Mouse (Mus musculus): Measurements from ENCODE around the gene Gbe1.

The Gbe1 gene

GRCm38 (mm10) chr16:70313886-70314577 lies at the start of gene Gbe1:
Gene Gbe1, plus strand, starts transcription at chr16:70313949.
- peak; percentile 87 for DNase-seq

GRCm38 (mm10) chr16:70310691-70311090 lies 3.1 kb upstream of the Gbe1 start:
- DNase-seq, result no peak

DNA sequence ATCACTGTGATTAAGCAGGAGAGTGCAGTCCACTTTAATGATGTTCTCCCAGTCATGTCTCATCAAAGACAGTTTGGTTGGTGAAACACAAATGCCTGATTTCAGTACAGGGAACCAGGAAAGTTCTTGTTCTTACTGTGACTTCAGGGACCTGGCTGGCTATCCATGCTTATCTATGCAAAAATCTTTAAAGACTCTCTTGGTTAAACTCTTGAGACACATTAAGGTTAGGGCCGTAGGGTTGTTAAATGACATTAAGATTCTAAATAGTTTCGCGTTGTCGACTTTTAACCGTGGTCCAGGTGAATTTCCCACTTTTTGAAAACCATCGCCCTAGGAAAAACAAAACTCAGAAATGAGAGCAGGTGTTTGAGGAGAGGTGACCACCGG lies 258 bp upstream of the Gbe1 start:
- no peak for DNase-seq

DNA sequence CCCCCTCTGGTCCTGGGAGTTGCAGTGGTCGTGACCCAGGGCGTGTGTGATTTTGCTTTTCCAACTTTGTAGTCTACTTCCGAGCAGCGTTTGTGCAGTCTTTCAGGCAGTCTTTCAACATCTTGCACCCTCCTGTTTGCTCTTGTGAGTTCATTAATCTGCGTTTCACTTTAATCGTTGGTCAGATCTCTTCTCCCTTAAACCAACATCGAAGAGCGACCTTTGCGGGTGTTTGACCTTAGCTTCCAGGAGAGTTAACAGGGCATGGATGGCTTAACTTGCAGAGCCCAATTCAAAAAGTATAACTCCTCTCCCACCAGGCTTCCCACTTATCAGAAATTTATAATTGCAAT lies 805 bp downstream of the Gbe1 start:
- DNase-seq, result no peak

DNA sequence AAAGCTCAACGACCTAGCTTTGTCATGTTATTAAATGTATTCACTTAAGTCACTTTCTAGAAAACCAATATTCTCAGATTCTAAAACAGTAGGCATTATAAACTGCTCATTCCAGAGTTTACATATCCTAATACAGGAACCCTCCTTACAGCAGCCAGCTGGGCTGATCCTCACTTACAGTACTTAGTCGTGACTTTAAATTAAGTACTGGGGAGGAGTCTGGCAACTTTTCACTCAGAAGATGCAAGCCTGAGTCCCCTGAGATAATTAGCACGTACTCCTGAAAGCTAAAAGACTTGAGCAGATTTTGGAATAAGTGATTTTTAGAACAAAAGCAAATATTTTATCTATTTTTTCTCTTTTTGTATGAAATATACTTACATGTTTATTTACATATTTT lies 1.5 kb downstream of the Gbe1 start:
- DNase-seq, result no peak

DNA sequence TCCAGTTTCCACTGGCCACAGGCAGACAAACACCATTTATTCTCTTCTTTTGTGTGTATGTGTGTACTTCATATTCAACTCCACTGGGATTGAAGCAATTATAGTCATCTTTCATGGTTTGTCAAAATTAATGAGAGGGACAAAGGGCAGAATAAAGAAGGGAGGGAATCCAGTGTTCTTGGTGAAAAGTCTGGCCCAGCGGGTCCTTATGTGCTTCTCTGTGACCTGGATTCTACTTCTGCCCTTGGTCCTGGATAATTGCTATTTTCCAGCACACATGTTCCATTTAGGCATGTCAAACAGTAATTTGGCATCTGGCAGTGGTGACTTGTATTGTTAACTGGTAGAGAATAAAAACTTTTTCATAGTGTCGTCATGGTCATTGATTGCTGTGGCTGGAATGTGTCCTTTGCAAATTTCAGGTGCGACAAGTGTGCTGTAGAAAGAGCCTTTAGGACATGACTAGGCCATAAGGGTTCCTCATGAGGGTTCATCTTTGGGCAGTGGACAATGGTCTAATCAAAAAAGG lies 2.2 kb downstream of the Gbe1 start:
- DNase-seq, result no peak

DNA sequence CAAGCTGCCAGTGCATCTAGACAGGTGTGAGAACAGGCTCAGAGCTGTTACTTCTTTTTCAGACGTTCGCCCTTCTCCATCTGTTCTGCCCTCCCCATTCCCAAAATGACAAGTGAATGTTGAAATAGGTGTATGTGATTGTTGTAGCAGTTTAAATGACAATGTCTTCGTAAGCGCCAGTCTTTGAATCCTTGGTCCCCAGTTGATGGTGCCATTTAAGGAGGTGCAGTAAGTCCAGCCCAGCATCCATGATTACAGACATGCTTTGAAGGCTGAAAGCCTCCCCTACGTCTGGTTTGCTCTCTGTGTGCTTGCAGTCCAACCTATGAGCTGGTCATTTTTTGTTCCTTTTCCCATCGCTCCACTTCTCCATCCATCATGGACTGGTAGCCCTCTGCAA lies 5.6 kb downstream of the Gbe1 start:
- DNase-seq, result no peak

GRCm38 (mm10) chr16:70320612-70321280 lies 7.0 kb downstream of the Gbe1 start:
- no peak for DNase-seq

- DNase-seq, result no peak
These were observed 12.7 kb downstream of the Gbe1 start for GRCm38 (mm10) chr16:70326339-70326948.

DNA sequence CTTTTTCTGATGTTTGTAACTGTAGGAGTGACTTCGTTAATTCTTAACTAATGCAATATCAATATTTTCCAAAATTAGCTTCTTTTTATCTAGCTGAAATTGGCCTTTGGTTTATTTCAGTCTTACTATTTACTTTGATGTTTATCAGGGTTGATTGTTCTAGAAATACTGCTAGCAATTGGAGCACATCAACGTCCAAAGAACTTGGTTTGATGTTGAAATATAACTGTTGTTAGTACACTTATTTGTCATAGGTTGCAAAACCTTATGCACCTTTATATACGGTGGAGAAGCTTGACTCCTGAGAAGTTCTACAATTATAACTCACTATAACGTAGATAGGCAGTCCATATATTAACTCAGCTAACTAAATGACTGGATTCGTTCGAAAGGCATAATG lies 14.8 kb downstream of the Gbe1 start:
- no peak for DNase-seq

DNA sequence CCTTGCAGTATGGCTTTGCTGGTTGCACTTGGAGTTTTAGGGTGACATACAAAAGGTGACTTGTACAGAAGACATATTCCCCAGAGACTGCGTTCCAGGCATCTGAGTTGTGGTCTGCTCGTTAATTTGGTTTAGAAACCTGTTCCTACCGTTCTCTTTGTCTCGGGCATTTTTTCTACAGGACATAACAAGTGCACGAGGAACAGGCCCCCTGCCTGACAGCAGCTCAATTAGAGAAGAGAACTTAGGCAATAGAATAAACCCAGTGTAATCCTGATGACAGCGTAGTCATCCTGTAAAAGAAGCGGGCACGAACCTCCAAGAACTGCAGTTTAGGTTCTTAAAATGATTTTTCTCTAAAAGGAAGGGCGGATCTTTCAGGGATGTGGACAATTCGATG lies 15.3 kb downstream of the Gbe1 start:
- DNase-seq, result no peak

GRCm38 (mm10) chr16:70329471-70329870 lies 15.7 kb downstream of the Gbe1 start:
- DNase-seq, result no peak

GRCm38 (mm10) chr16:70330007-70330406 lies 16.3 kb downstream of the Gbe1 start:
- DNase-seq, result no peak

GRCm38 (mm10) chr16:70330626-70331275 lies 17.0 kb downstream of the Gbe1 start:
- no peak for DNase-seq

GRCm38 (mm10) chr16:70334812-70335211 lies 21.1 kb downstream of the Gbe1 start:
- DNase-seq, result no peak

GRCm38 (mm10) chr16:70335472-70335871 lies 21.7 kb downstream of the Gbe1 start:
- DNase-seq, result no peak

DNA sequence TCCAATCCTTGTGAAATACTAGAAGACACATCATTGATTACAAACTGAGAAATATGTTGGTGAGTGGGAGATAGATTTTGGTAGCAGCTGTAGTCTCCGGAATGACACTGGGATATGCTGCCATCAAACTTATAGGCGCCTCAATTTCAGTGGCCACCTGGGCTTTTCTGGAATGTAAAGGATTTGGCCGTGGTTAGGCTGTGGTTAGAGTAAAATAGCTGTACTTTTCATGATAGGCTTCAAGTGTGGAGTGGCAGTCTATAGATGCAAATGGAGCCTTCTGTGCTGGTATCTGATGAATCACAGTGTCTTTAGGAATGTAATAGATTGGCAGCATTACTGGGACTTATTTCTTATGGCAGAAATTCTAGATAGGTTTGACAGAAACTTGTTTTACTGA lies 23.9 kb downstream of the Gbe1 start:
- no peak for DNase-seq

DNA sequence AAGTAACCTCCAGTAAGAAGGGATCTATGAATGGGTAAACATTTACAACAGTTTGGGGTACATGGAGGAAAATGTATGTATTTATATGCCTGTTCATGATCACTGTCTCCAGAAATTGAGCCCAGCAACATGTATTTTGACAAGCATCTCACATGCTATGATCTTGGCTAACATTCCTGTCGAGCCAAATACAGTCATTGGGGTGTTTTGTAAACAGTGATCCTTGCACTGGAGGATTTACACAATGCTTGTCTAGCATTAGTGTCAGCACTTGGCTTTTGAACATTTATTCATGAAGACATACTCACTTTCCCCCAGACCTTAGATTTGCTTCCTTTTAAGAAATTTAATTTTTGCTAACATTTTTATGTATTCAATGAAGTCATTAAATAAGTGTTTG lies 30.7 kb downstream of the Gbe1 start:
- no peak for DNase-seq

DNA sequence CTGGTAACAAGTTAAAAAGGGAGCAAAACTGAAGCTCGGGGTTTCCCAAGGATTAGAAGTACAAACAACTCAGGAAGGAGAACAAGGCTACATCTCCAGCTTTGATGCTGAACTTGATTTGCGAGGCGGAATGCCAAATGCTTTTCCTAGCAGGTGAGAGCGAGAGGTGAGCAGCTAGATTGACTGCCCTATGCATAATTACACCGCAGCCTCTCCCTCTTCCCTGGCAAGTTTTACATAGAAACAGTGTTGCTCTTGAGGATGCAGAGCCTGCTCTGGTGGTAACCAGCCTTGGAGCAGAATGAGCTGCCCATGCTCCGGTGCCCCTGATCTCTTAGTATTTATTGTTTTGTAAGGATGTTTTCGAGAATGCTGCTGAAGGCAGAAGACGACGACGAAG lies 31.9 kb downstream of the Gbe1 start:
- no peak for DNase-seq

DNA sequence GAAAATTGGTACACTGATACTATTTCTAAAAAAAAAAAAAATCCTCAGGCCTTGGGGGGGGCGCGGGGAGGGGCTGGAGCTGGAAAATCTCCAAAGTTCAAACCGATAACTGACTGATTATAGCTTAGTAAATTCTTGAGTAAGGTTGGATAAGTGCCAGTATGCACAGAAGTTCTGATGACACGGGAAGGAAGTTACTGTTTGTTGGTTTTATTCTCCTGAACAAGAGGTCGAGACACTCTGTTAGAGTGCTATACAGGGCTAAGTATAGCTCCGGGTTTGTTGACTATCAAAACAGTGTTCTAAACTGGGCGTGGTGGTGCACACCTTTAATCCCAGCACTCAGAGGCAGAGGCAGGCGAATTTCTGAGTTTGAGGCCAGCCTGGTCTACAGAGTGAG lies 36.3 kb downstream of the Gbe1 start:
- DNase-seq, result no peak

GRCm38 (mm10) chr16:70351641-70352280 lies 38.0 kb downstream of the Gbe1 start:
- DNase-seq, result no peak

GRCm38 (mm10) chr16:70352571-70352970 lies 38.8 kb downstream of the Gbe1 start:
- no peak for DNase-seq

- DNase-seq, result no peak
These were observed 39.3 kb downstream of the Gbe1 start for GRCm38 (mm10) chr16:70353058-70353457.
